Mouse (Mus musculus) heart, adult 2 months (tissue): ENCODE measurements around the gene Dennd4a. TPM values are rescaled to one million over a fixed set of nuclear protein-coding genes. Genes with fewer than 3 reads are reported as not detected.

ENCODE experiments used
- DNase-seq, 2 experiments: peaks; one replicate each; pipeline ENCODE4 v3.0.0; 2021
- H3K27ac ChIP-seq: fragments of 200-600 bp; 2 replicates; pipeline ENCODE4 v1.8.1; 2022
- H3K27me3 ChIP-seq: fragments of 200-500 bp; 2 replicates; pipeline ENCODE4 v1.6.1; 2012; ENCODE audit warnings: mild to moderate bottlenecking, low read length, inconsistent platforms, mixed read lengths; ENCODE audit not compliant: control insufficient read depth, insufficient read depth
- H3K36me3 ChIP-seq: fragments of 200-500 bp; 2 replicates; pipeline ENCODE4 v1.6.1; 2012; ENCODE audit warnings: low read length, inconsistent platforms; ENCODE audit not compliant: control insufficient read depth, insufficient read depth
- H3K4me1 ChIP-seq: fragments of 200-500 bp; 2 replicates; pipeline ENCODE4 v1.6.1; 2011; ENCODE audit warnings: low read length; ENCODE audit not compliant: control insufficient read depth, insufficient read depth
- H3K4me3 ChIP-seq: fragments of 200-600 bp; 2 replicates; pipeline ENCODE4 v1.8.1; 2022
- H3K79me2 ChIP-seq: fragments of 200-500 bp; replicated peaks from 2 replicates; pipeline ENCODE4 v1.6.1; 2012; ENCODE audit warnings: mild to moderate bottlenecking, inconsistent platforms, low read length, moderate library complexity, mixed read lengths; ENCODE audit not compliant: control insufficient read depth, insufficient read depth
- H3K9ac ChIP-seq: fragments of 200-500 bp; 2 replicates; pipeline ENCODE4 v1.6.1; 2012; ENCODE audit warnings: low read depth, mild to moderate bottlenecking, control low read depth, inconsistent platforms, low read length, mixed read lengths
- CTCF ChIP-seq: fragments of 200-600 bp; IDR thresholded peaks from 2 replicates; pipeline ENCODE4 v1.8.1; 2022; ENCODE audit warnings: antibody characterized with exemption, mild to moderate bottlenecking, moderate library complexity
- EP300 ChIP-seq: fragments of 200-500 bp; IDR thresholded peaks from 2 replicates; pipeline ENCODE4 v1.6.1; 2011; ENCODE audit warnings: low read depth, low read length, control low read depth; ENCODE audit not compliant: insufficient read depth
- POLR2A ChIP-seq: fragments of 200-500 bp; IDR thresholded peaks from 2 replicates; pipeline ENCODE4 v1.6.1; 2011; ENCODE audit warnings: mild to moderate bottlenecking, low read depth, low read length, control low read depth; ENCODE audit not compliant: insufficient read depth
- WGBS: fragments of 180-500 bp; shearing (Covaris S2); methylation state at CpG from one replicate; pipeline ENCODE4 v1.1.7; 2018; 5-methylcytosine and 5-hydroxymethylcytosine counted together
- intact Hi-C: fragments of 180-260 bp; cut with DNase I; formaldehyde crosslinking; loops from one replicate; pipeline ENCODE4 v1.15.1; 2025
- polyA plus RNA-seq: library from polyadenylated mRNA; depleted of rRNA; stranded (reverse); fragments of >200 nt; gene quantifications from 2 replicates; pipeline ENCODE4 v1.2.3, GENCODE M21; 2012
- total RNA-seq, 2 experiments: library from RNA; stranded (reverse); gene quantifications; 2 replicates each; pipeline ENCODE4 v1.2.3; 2021

The Dennd4a gene
- total and polyA plus RNA-seq, 3 experiments = 4.5 to 10.2 (median 6.8) TPM

DNA sequence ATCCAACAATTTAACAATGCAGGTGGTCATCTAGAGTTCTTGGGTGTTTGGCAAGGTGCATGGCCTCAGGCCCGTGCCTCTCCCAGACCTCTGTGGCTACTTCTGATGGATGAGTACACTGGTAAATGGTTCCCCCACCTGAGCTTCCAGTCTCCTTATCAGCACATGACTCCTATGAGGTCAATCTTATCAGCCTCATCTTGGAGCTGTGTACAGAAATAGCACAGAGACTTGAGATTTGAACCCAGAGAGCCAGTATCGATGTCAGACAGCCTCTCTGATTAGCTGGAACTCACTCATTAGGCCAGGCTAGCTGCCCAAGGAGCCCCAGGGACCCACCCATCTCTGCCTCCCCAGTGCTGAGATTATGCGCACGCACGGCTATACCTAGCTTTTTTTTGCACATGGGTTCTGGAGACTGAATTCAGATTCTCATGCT lies 40.7 kb upstream of the Dennd4a start:
- H3K4me1 ChIP-seq = peaks cover 2% of the 10 kb centered on the region
- no peaks in the 10 kb centered on the region for H3K79me2 ChIP-seq
- no peak for DNase-seq
- H3K27ac ChIP-seq = no peak overlapping the region
- intact Hi-C loops = loop anchor here (5.0 kb wide), 1 partner anchor 378 kb away; no protein-coding TSS in a partner anchor
- no peak overlapping the region for H3K9ac ChIP-seq
- WGBS = 81% methylated on average over 5 of the region's 5 CpGs
- no peak for TF ChIP-seq POLR2A
- TF ChIP-seq EP300 = no peak
- TF ChIP-seq CTCF = no peak
- H3K36me3 ChIP-seq = no peaks in the 10 kb centered on the region
- H3K4me3 ChIP-seq = no peak overlapping the region
- H3K27me3 ChIP-seq = no peaks in the 10 kb centered on the region

DNA sequence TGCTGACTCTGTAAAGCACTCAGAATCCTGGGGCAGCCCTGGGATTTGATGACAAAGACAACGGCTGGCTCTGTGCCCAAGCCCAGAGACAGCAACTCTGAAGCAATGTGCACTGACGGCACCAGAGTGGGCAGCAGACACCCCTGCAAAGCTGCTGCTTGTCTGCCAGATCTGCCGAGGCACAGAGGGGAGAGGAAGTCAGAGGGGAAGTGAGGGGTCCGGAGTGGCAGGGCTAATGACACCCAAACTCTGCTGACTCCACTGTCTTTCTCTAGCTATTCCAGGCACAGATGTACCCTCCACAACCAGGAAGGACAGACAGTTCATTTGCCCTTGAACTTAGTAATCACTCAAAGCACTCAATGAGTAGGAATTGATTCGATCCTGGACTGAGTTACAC lies 39.9 kb upstream of the Dennd4a start:
- Histone ChIP-seq H3K79me2 (no peaks in the 10 kb centered on the region), H3K36me3 (no peaks in the 10 kb centered on the region), H3K27me3 (no peaks in the 10 kb centered on the region), H3K4me3 (no peak overlapping the region), H3K9ac (no peak overlapping the region), H3K27ac (no peak overlapping the region), H3K4me1 (peaks cover 4% of the 10 kb centered on the region)
- TF ChIP-seq CTCF (no peak), EP300 (no peak), POLR2A (no peak)
- intact Hi-C loops = loop anchor here (5.0 kb wide), 1 partner anchor 379 kb away; no protein-coding TSS in a partner anchor
- whole genome bisulfite sequencing = 22% methylated on average over 5 of the region's 5 CpGs
- peak; percentile 36 to 66 for DNase-seq

DNA sequence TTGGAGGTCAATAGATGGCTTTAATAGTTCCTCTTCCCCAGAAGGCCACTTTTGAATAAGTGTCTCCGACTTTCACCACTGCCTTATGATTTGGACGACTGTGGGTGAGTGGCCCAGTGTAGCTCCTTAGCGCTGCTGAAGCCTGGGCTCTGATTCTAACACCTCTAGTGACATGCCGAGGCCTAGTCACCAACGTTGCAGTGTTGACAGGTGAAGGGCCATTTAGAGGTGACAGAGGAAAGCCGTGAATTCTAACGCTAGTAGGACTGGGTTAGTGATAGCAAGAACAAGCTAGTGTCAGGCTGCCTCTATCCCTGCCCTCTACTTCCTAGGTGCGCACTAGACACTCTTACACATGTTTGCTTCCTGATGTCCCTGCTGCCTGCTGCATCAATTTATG lies 37.9 kb upstream of the Dennd4a start:
- H3K4me3 ChIP-seq = no peak overlapping the region
- no peaks in the 10 kb centered on the region for H3K36me3 ChIP-seq
- H3K27ac ChIP-seq = peak overlapping the region; percentile 5; the same call in 1 of the 2 replicates
- TF ChIP-seq CTCF (no peak), POLR2A (no peak), EP300 (no peak)
- no peaks in the 10 kb centered on the region for H3K27me3 ChIP-seq
- intact Hi-C loops = loop anchor here (5.0 kb wide), 1 partner anchor 381 kb away; no protein-coding TSS in a partner anchor
- H3K79me2 ChIP-seq = no peaks in the 10 kb centered on the region
- no peak overlapping the region for H3K9ac ChIP-seq
- DNase-seq = no peak
- peaks cover 4% of the 10 kb centered on the region for H3K4me1 ChIP-seq
- 72% methylated on average over 8 of the region's 8 CpGs for WGBS

DNA sequence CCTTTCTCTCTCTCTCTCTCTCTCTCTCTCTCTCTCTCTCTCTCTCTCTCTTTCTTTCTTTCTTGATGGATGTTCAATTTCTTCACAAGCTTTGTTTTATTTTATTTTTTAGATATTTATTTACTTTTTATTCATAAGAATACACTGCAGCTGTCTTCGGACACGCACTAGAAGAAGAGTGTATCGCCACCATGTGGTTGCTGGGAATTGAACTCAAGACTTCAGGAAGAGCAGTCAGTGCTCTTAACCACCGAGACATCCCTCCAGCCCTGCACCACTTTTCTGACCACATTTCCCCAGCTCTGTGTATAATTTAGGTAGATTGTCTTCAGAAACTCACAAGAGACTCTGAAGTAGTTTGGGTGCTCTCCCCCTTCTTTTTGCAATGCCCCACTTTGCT lies 37.2 kb upstream of the Dennd4a start:
- TF ChIP-seq POLR2A = no peak
- peak; percentile 43 for TF ChIP-seq CTCF
- no peak overlapping the region for H3K4me3 ChIP-seq
- H3K4me1 ChIP-seq = peaks cover 4% of the 10 kb centered on the region
- peak overlapping the region; percentile 43 for H3K27ac ChIP-seq
- WGBS = 66% methylated on average over 4 of the region's 4 CpGs
- H3K9ac ChIP-seq = no peak overlapping the region
- H3K36me3 ChIP-seq = no peaks in the 10 kb centered on the region
- no peaks in the 10 kb centered on the region for H3K27me3 ChIP-seq
- H3K79me2 ChIP-seq = no peaks in the 10 kb centered on the region
- no peak for DNase-seq
- intact Hi-C loops = loop anchor here (5.0 kb wide), 1 partner anchor 382 kb away; no protein-coding TSS in a partner anchor

DNA sequence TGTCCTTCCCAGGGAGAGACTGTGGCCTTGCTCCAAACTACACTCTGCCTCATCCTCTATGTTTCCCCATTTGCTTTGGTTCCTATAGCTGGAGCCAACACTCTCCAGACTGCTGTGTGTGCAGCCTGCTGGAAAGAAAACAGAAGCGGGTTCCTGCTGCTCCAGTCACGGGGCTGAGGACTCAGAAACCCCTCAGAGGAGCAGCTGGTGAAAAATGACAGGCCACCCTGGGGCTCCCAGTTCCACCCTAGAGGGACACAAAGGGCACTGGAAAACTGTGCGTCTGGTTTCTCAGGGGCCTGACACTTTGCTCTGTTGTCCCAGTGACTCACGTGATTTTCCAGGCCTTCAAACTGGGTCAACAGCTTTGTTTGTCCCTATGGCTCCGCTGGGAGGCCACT lies 36.7 kb upstream of the Dennd4a start:
- TF ChIP-seq EP300 (no peak), CTCF (no peak)
- intact Hi-C loops = loop anchor here (5.0 kb wide), 1 partner anchor 382 kb away; no protein-coding TSS in a partner anchor
- no peaks in the 10 kb centered on the region for H3K36me3 ChIP-seq
- DNase-seq = peak; percentile 49 to 62
- H3K9ac ChIP-seq = no peak overlapping the region
- no peaks in the 10 kb centered on the region for H3K79me2 ChIP-seq
- WGBS = 37% methylated on average over 5 of the region's 5 CpGs
- peak overlapping the region; percentile 43 for H3K27ac ChIP-seq
- H3K4me3 ChIP-seq = no peak overlapping the region
- H3K4me1 ChIP-seq = peaks cover 4% of the 10 kb centered on the region
- no peaks in the 10 kb centered on the region for H3K27me3 ChIP-seq

DNA sequence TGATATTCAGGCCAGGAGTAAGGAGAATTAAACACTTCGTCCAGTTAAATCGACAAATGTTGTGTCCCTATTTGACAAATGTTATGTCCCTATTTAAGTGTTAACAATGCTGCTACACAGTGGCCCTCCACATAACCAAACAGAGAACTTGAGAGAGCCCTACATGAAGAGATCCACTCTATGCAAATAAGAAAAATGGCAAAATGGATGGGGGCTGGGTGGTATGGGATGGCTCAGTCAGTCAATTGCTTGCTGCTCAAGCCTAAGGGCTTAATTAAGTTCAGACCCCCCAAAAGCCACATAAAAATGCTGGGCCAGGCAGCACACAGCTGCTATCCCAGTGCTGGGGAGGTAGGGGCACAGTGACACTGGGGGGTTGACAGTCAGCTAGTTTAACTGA lies 36.3 kb upstream of the Dennd4a start:
- intact Hi-C loops = loop anchor here (5.0 kb wide), 2 partner anchors 182 to 383 kb away; no protein-coding TSS in a partner anchor

More for the DNA sequence above, 36.3 kb upstream of the Dennd4a start:
- no peak for DNase-seq
- no peaks in the 10 kb centered on the region for H3K79me2 ChIP-seq
- H3K9ac ChIP-seq = no peak overlapping the region
- no peak overlapping the region for H3K4me3 ChIP-seq
- H3K4me1 ChIP-seq = peaks cover 4% of the 10 kb centered on the region
- TF ChIP-seq EP300 = no peak
- no peak for TF ChIP-seq CTCF
- no peak for TF ChIP-seq POLR2A
- no peaks in the 10 kb centered on the region for H3K36me3 ChIP-seq
- peak overlapping the region; percentile 43 for H3K27ac ChIP-seq
- 73% methylated on average over 2 of the region's 2 CpGs for WGBS
- no peaks in the 10 kb centered on the region for H3K27me3 ChIP-seq
